Mouse (Mus musculus): Measurements from ENCODE around the gene Atp2c2.

Gene Atp2c2

DNA sequence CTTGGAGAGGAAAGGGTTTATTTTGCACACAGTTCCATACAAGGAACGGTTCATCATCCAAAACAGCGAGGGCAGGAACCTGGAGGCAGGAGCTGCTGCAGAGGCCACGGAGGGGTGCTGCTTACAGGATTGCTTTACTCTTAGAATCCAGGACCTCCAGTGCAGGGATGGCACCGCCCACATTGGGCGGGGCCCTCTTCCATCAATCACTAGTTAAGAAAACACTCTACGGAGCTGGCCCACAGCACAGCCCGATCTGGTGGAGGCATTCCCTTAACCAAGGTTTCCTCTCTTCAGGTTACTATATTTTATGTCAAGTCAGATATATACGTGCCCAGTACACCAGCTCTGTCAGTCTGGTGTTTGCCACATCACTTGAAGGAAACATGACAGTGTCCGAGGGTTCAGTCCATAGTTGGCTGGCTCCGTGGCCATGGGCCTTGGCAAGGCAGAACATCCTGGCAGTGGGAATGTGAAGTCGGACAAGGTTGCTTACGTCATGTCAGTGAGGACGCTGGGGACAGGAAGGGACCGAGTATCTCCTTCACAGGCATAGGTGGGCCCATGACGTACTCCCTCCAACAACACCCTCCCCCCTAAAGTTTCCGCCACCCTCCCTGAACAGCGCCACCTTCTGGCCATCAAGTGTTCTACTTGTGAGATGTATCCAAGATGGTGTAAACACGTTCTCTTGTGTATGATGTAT is 21.5 kb upstream of the Atp2c2 start:
- no peak for TF ChIP-seq GATA4 (IDR thresholded peaks at IDR 0.05; ENCODE audit: insufficient replicate concordance, low read length)

DNA sequence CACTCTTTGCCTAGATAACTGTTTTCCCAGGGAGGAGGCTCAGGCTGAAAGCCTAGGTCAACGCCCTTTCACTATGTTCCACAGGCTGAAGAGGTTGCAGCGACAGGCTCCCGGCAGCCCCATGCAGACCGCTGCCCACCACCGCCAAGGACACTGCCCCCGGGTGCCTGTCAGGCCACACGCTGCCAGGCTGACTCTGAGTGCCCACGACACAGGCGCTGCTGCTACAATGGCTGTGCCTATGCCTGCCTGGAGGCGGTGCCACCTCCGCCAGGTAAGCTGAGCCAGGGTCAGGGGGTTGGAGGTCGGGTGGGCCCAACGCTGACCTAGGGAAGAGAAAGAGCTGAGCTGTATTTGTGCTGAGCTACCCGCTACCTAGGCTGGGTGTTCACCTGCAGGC is 20.6 kb upstream of the Atp2c2 start:
- no peak for TF ChIP-seq GATA4 (IDR thresholded peaks at IDR 0.05; ENCODE audit: insufficient replicate concordance, low read length)

DNA sequence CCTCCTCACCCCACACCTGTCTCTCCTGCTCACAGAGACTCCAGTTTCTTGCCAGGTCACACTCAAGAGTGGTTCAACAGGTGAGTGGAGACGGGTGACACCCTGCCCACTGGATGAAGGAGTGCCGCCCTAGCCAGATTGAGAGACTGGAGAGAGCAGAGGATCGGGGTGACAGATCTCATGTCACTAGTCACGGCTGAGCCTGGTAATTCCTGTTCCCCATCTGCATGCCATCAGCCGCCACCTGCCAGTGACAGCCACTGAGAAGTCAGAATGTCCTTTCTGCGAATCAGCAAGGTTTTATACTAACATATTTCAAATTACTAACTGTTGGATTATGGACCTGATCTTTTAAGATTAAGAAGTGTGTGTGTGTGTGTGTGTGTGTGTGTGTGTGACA is 9.2 kb upstream of the Atp2c2 start:
- TF ChIP-seq GATA4 (IDR thresholded peaks at IDR 0.05; ENCODE audit: insufficient replicate concordance, low read length), result no peak

GRCm38 (mm10) chr8:119691989-119692388 is 7.8 kb upstream of the Atp2c2 start:
- no peak for TF ChIP-seq GATA4 (IDR thresholded peaks at IDR 0.05; ENCODE audit: insufficient replicate concordance, low read length)

- TF ChIP-seq GATA4 (IDR thresholded peaks at IDR 0.05; ENCODE audit: insufficient replicate concordance, low read length), result no peak
Measured at GRCm38 (mm10) chr8:119694696-119695095, 5.1 kb upstream of the Atp2c2 start.

- TF ChIP-seq GATA4 (IDR thresholded peaks at IDR 0.05; ENCODE audit: insufficient replicate concordance, low read length), result no peak
Measured at GRCm38 (mm10) chr8:119697163-119697562, 2.6 kb upstream of the Atp2c2 start.

DNA sequence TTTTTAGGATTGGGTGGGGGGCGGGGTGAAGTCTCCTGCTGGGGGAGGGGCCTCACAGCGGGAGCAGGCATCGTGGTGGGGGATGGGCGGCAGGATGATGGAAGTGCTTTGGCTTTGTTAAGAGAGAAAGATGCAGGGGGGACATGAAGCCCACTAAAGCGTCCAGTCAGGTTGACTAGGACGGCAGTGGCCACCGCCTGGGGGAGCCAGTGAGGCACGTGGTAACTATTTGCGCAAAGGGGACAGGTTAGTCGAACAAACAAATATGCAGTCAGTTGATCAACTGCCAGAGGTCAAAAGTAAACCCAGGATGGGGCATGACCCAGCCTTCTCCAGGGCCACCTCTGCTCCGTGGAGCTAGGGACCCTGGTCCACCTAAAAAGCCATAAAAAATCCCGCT is 849 bp upstream of the Atp2c2 start:
- TF ChIP-seq GATA4 (IDR thresholded peaks at IDR 0.05; ENCODE audit: insufficient replicate concordance, low read length), result no peak

DNA sequence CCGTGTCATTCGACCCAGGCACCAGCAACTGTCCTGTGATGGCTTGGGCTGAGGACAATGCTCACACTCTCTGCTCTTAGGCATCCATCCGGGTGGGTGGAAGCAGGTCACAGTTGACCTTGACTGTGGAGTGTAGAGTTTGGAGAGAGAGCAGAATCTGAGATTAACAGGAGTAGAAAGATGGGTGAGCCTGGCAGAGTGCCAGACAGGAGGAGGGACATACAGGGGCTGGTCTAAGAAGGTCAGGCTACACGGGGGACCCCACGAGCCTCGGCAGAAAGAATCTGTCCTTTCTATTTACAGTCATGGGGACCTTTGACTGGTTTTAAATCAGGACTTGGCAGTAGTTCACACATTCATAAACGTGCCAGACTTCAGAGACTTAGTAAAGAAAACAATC is 3.2 kb downstream of the Atp2c2 start:
- TF ChIP-seq GATA4 (IDR thresholded peaks at IDR 0.05; ENCODE audit: insufficient replicate concordance, low read length), result no peak

GRCm38 (mm10) chr8:119707146-119707545 is 7.3 kb downstream of the Atp2c2 start:
- TF ChIP-seq GATA4 (IDR thresholded peaks at IDR 0.05; ENCODE audit: insufficient replicate concordance, low read length), result no peak

- no peak for TF ChIP-seq GATA4 (IDR thresholded peaks at IDR 0.05; ENCODE audit: insufficient replicate concordance, low read length)
Measured at GRCm38 (mm10) chr8:119708471-119708870, 8.7 kb downstream of the Atp2c2 start.

GRCm38 (mm10) chr8:119708878-119709702 is 9.3 kb downstream of the Atp2c2 start:
- TF ChIP-seq GATA4 (IDR thresholded peaks at IDR 0.05; ENCODE audit: insufficient replicate concordance, low read length), result no peak

- TF ChIP-seq GATA4 (IDR thresholded peaks at IDR 0.05; ENCODE audit: insufficient replicate concordance, low read length), result no peak
Measured at GRCm38 (mm10) chr8:119709703-119710093, 9.9 kb downstream of the Atp2c2 start.

- no peak for TF ChIP-seq GATA4 (IDR thresholded peaks at IDR 0.05; ENCODE audit: insufficient replicate concordance, low read length)
Measured at GRCm38 (mm10) chr8:119712226-119712625, 12.4 kb downstream of the Atp2c2 start.

DNA sequence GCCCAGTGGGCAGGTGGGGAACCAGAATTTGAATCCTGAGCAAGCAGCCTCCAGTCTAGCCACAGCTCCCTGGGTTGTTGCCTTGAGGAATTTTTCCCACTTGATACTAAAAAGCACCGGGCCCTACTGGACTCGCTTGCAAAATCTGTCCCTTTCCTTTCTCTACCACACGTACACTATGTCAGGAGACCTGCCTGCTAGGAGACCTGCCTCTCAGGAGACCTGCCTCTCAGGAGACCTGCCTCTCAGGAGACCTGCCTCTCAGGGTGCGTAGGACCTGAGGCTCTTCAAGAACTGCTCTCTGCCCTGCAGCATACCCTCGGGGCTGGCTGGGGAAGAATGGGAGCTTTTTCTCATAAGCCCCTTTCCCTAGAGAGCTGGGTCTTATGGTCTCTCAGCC is 13.6 kb downstream of the Atp2c2 start:
- TF ChIP-seq GATA4 (IDR thresholded peaks at IDR 0.05; ENCODE audit: insufficient replicate concordance, low read length), result no peak

DNA sequence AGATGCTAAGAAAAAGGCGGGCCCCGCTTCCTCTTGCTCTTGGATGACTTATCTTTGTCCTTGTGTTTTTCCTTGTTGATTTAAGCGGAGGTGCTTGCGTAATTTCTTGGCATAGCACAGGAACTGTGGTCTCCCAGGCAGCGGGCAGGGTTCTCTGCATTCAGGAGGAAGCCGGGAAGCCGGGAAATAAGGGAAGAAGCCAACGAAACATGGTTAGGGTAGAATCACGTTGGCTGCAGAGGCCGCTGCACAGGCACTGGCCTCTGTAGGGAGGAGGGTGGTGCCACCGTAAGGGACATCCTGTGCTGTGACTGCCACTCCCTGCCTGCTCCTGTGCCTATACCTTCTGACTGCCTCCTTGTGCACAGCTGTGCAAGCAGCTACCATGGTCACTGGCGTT is 15.4 kb downstream of the Atp2c2 start:
- no peak for TF ChIP-seq GATA4 (IDR thresholded peaks at IDR 0.05; ENCODE audit: insufficient replicate concordance, low read length)

DNA sequence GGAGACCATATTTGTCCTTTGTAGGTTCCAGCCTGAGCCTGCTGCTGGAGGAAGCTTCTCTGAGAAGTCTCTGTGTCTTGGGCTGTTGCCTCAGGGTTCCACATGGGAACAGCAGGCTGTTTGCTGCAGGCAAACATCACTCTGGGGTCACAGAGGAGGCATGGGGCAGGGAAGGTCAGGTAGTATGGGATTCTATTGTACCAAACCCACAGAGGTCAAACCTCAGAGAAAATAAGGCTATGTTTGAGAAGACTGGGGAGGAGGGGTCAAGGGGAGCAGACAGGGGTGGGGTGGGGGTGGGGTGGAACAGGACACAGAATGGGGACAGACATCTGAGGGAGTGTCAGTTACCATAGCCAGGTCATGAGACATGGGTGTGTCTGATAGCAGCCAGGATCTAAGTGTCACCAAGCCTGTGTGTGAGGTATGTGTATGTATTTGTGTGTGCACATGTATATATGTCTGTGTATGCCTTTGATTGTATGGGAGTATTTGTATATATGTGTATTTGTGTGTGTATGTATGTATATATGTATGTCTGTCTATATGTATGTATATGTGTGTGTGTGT is 17.0 kb downstream of the Atp2c2 start:
- no peak for TF ChIP-seq GATA4 (IDR thresholded peaks at IDR 0.05; ENCODE audit: insufficient replicate concordance, low read length)
